Comparison of ENCODE assay signal across 8 mouse cellular contexts in the genomic region with DNA sequence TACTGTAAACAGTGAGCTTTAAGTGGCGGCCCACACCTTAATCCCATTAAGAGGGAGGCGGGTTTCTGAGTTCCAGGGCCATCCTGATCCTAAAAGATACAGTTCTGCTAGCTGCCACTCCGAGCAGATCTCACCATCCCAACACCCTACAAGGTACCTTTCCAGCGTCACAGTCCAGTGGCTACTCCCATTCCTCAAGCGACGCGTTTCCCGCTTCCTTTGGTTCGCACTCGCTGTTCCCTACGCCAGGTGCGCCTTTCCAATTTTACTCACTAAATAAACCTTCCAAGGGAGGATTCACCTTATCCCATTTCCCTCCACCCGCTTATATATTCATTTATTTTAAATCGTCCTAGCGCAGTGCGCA. TPM values are rescaled to one million over a fixed set of nuclear protein-coding genes. Genes with fewer than 3 reads are reported as not detected.
DNase-seq lines count a peak whose midpoint lies in the region; ATAC-seq and TF ChIP-seq lines count a peak whose summit lies in the region.

No protein-coding gene starts in this region.

- no peak for TF ChIP-seq CTCF in MEL (IDR thresholded peaks at IDR 0.05 in 2 of 3, conservative IDR thresholded peaks at IDR 0.05 in 1 of 3; ENCODE audit: control insufficient read depth in 1 of 3, insufficient read depth in 1 of 3, low read depth in 2 of 3, low read length in 3 of 3, poor library complexity in 1 of 3, severe bottlenecking in 1 of 3)

- peak overlapping the region; percentile 70 for H3K27ac ChIP-seq in heart, embryonic 15.5 days
- peak overlapping the region; percentile 84 for H3K27ac ChIP-seq in MEL (ENCODE audit: control insufficient read depth, low read depth, low read length)
- H3K27ac ChIP-seq in hindbrain, embryonic 10.5 days: peak overlapping the region; percentile 97
- peak overlapping the region; percentile 97 for H3K27ac ChIP-seq in midbrain, embryonic 10.5 days (replicated peaks)

- H3K4me2 ChIP-seq in heart, embryonic 15.5 days: peak overlapping the region; percentile 89

- TF ChIP-seq EP300 in MEL (IDR thresholded peaks at IDR 0.05; ENCODE audit: low read depth in 1 of 2, low read length in 2 of 2): no peak

- H3K4me3 ChIP-seq in heart, embryonic 15.5 days: peak overlapping the region; percentile 85
- peak overlapping the region; percentile 82 to 88 for H3K4me3 ChIP-seq in MEL (ENCODE audit: control insufficient read depth in 1 of 2, insufficient read depth in 1 of 2, low read depth in 2 of 2, low read length in 2 of 2)
- peak overlapping the region; percentile 81 for H3K4me3 ChIP-seq in hindbrain, embryonic 10.5 days
- H3K4me3 ChIP-seq in midbrain, embryonic 10.5 days: peak overlapping the region; percentile 80

- WGBS in heart, embryonic 15.5 days: 0% methylated on average over 16 of the region's 16 CpGs
- WGBS in hindbrain, embryonic 10.5 days: under 1% methylated on average over 16 of the region's 16 CpGs
- under 1% methylated on average over 16 of the region's 16 CpGs for WGBS in midbrain, embryonic 10.5 days

- no peaks in the 10 kb centered on the region for H3K27me3 ChIP-seq in heart, embryonic 15.5 days
- no peaks in the 10 kb centered on the region for H3K27me3 ChIP-seq in MEL (ENCODE audit: control insufficient read depth in 1 of 2, insufficient read depth in 2 of 2, low read length in 2 of 2)
- no peaks in the 10 kb centered on the region for H3K27me3 ChIP-seq in hindbrain, embryonic 10.5 days (ENCODE audit: insufficient read depth, poor library complexity, severe bottlenecking)
- no peaks in the 10 kb centered on the region for H3K27me3 ChIP-seq in midbrain, embryonic 10.5 days (ENCODE audit: low read depth, poor library complexity, severe bottlenecking)

- no peak for ATAC-seq in heart, embryonic 15.5 days (replicated peaks; ENCODE audit: insufficient number of reproducible peaks, insufficient read depth, low FRiP score, low read depth)
- no peak for ATAC-seq in activated CD4-positive, CD25-positive, alpha-beta regulatory T cell, adult 4 months

- intact Hi-C loops in heart, postnatal 10 days (cut with DNase I): loop anchor here (5.0 to 10.0 kb wide), 3 partner anchors 158 to 444 kb away; partner anchors contain the start of genes Mboat7 and Tsen34

- peaks cover 32% of the 10 kb centered on the region for H3K79me2 ChIP-seq in MEL (ENCODE audit: control insufficient read depth, insufficient read depth, low read length, poor library complexity)

- TF ChIP-seq RAD21 in MEL (IDR thresholded peaks at IDR 0.05; ENCODE audit: low read depth, low read length): no peak

- H3K36me3 ChIP-seq in heart, embryonic 15.5 days: peaks cover 31% of the 10 kb centered on the region
- H3K36me3 ChIP-seq in MEL (ENCODE audit: control insufficient read depth in 1 of 2, insufficient read depth in 2 of 2, low read length in 2 of 2): peaks cover 1 to 11% of the 10 kb centered on the region in 2 experiments
- H3K36me3 ChIP-seq in hindbrain, embryonic 10.5 days: peaks cover 60% of the 10 kb centered on the region
- H3K36me3 ChIP-seq in midbrain, embryonic 10.5 days: peaks cover 61% of the 10 kb centered on the region

- DNase-seq in heart, postnatal 10 days: no peak
- no peak for DNase-seq in MEL (ENCODE audit: low read depth, low spot score)
- DNase-seq in hindbrain, embryonic 10.5 days (ENCODE audit: low spot score): no peak
- no peak for DNase-seq in midbrain, embryonic 10.5 days (ENCODE audit: low spot score)
- DNase-seq in left cerebral cortex, adult 18-20 months (ENCODE audit: low spot score in 2 of 2): no peak
- no peak for DNase-seq in left cerebral cortex, adult 11 months (ENCODE audit: low spot score)

- peaks cover 19% of the 10 kb centered on the region for H3K4me1 ChIP-seq in heart, embryonic 15.5 days (replicated peaks)
- peaks cover 0 to 13% of the 10 kb centered on the region in 2 experiments; a peak in 3 of 4 replicates for H3K4me1 ChIP-seq in MEL (ENCODE audit: control insufficient read depth in 1 of 2, insufficient read depth in 2 of 2, low read length in 2 of 2)
- peaks cover 20% of the 10 kb centered on the region for H3K4me1 ChIP-seq in hindbrain, embryonic 10.5 days (replicated peaks)
- H3K4me1 ChIP-seq in midbrain, embryonic 10.5 days: peaks cover 26% of the 10 kb centered on the region

- H3K9me3 ChIP-seq in heart, embryonic 15.5 days (replicated peaks): no peaks in the 10 kb centered on the region
- no peaks in the 10 kb centered on the region for H3K9me3 ChIP-seq in MEL (replicated peaks; ENCODE audit: insufficient read depth, low read length)
- H3K9me3 ChIP-seq in hindbrain, embryonic 10.5 days: no peaks in the 10 kb centered on the region
- no peaks in the 10 kb centered on the region for H3K9me3 ChIP-seq in midbrain, embryonic 10.5 days (replicated peaks)

- no peak for TF ChIP-seq POLR2A in MEL (IDR thresholded peaks at IDR 0.05; ENCODE audit: control insufficient read depth in 1 of 2, insufficient read depth in 1 of 2, low read depth in 1 of 2, low read length in 2 of 2, poor library complexity in 1 of 2)

- peak overlapping the region; percentile 63 for H3K9ac ChIP-seq in heart, embryonic 15.5 days
- H3K9ac ChIP-seq in MEL (ENCODE audit: control insufficient read depth, low read depth, low read length, poor library complexity, severe bottlenecking): peak overlapping the region; percentile 72

TF ChIP-seq in MEL, 35 proteins besides CTCF, POLR2A, EP300 and RAD21 (continues in another document):
- TF ChIP-seq RCOR1 (IDR thresholded peaks at IDR 0.05; ENCODE audit: low read depth, low read length) (no peak), POLR2AphosphoS5 (IDR thresholded peaks at IDR 0.05; ENCODE audit: borderline replicate concordance, low read depth, low read length) (no peak), USF1 (IDR thresholded peaks at IDR 0.05; ENCODE audit: low read depth, low read length) (no peak), TAL1 (IDR thresholded peaks at IDR 0.05; ENCODE audit: low read length) (no peak), MYC (IDR thresholded peaks at IDR 0.05; ENCODE audit: low read depth, low read length) (no peak), GATA1 (IDR thresholded peaks at IDR 0.05; ENCODE audit: low read depth, low read length) (no peak), CHD2 (IDR thresholded peaks at IDR 0.05; ENCODE audit: low read length) (no peak), ZNF384 (IDR thresholded peaks at IDR 0.05; ENCODE audit: low read depth, low read length) (no peak), NELFE (IDR thresholded peaks at IDR 0.05; ENCODE audit: low read depth, low read length) (no peak), NRF1 (IDR thresholded peaks at IDR 0.05; ENCODE audit: insufficient read depth, low read depth, low read length, poor library complexity, severe bottlenecking) (no peak), HCFC1 (IDR thresholded peaks at IDR 0.05; ENCODE audit: low read depth, low read length) (no peak), MAX (IDR thresholded peaks at IDR 0.05; ENCODE audit: low read length) (no peak)

RNA-seq across cellular contexts. Expression of gene Leng8, which starts 0.5 kb away (rescaled TPM):
- 43.7 and 65.8 TPM in 2 replicates for polyA plus RNA-seq in heart, embryonic 15.5 days (2015; fragmentation: Nextera tagmentation; extraction: Ambion mirVana)
- total RNA-seq in heart, postnatal 10 days (2021): 10 to 100 TPM; 57.3 to 57.9 TPM
- total RNA-seq in MEL (2012; rRNA removed): 28.2 and 29.6 TPM in 2 replicates
- 10 to 100 TPM in 1 of 2 experiments, not detected in 1; 89.9 TPM for polyA plus RNA-seq in MEL (2012; ENCODE audit: insufficient read depth in 1 of 2, insufficient read length in 2 of 2, low read depth in 1 of 2, low replicate concordance in 2 of 2, missing spikeins in 1 of 2)
- 68.7 and 91.4 TPM in 2 replicates for polyA plus RNA-seq in hindbrain, embryonic 10.5 days (2016; fragmentation: Nextera tagmentation; extraction: Ambion mirVana)
- polyA plus RNA-seq in midbrain, embryonic 10.5 days (2016; fragmentation: Nextera tagmentation; extraction: Ambion mirVana): 63.1 and 82.0 TPM in 2 replicates
- total RNA-seq in left cerebral cortex, adult 18-20 months (2021): 100 to 1,000 TPM; 125 to 149 TPM
- polyA plus RNA-seq in activated CD4-positive, CD25-positive, alpha-beta regulatory T cell, adult 4 months (2017; shearing (Covaris generic)): 10 to 100 TPM; 26.1 to 29.3 TPM

RNA-seq across cellular contexts. Expression of gene Leng9, which starts 13.8 kb away (rescaled TPM):
- polyA plus RNA-seq in heart, embryonic 15.5 days (2015; fragmentation: Nextera tagmentation; extraction: Ambion mirVana): 2.8 and 3.3 TPM in 2 replicates
- total RNA-seq in heart, postnatal 10 days (2021): 1 to 10 TPM; 2.8 to 3.2 TPM
- 1.0 and 1.5 TPM in 2 replicates for total RNA-seq in MEL (2012; rRNA removed)
- 1 to 10 TPM in 1 of 2 experiments, not detected in 1; 1.7 TPM for polyA plus RNA-seq in MEL (2012; ENCODE audit: insufficient read depth in 1 of 2, insufficient read length in 2 of 2, low read depth in 1 of 2, low replicate concordance in 2 of 2, missing spikeins in 1 of 2)
- polyA plus RNA-seq in hindbrain, embryonic 10.5 days (2016; fragmentation: Nextera tagmentation; extraction: Ambion mirVana): 1.6 and 2.5 TPM in 2 replicates
- 1.4 and 1.9 TPM in 2 replicates for polyA plus RNA-seq in midbrain, embryonic 10.5 days (2016; fragmentation: Nextera tagmentation; extraction: Ambion mirVana)
- 1 to 10 TPM; 6.0 to 6.9 TPM for total RNA-seq in left cerebral cortex, adult 18-20 months (2021)
- polyA plus RNA-seq in activated CD4-positive, CD25-positive, alpha-beta regulatory T cell, adult 4 months (2017; shearing (Covaris generic)): 1 to 10 TPM; 5.5 to 6.1 TPM

RNA-seq across cellular contexts. Expression of gene Ttyh1, which starts 17.2 kb away (rescaled TPM):
- polyA plus RNA-seq in heart, embryonic 15.5 days (2015; fragmentation: Nextera tagmentation; extraction: Ambion mirVana): 1.2 and 1.7 TPM in 2 replicates
- 1 to 10 TPM; 1.4 to 2.3 TPM for total RNA-seq in heart, postnatal 10 days (2021)
- total RNA-seq in MEL (2012; rRNA removed): 0.15 and 0.20 TPM in 2 replicates
- under 1 TPM in 1 of 2 experiments, not detected in 1; 0.26 TPM for polyA plus RNA-seq in MEL (2012; ENCODE audit: insufficient read depth in 1 of 2, insufficient read length in 2 of 2, low read depth in 1 of 2, low replicate concordance in 2 of 2, missing spikeins in 1 of 2)
- 31.2 and 67.4 TPM in 2 replicates for polyA plus RNA-seq in hindbrain, embryonic 10.5 days (2016; fragmentation: Nextera tagmentation; extraction: Ambion mirVana)
- polyA plus RNA-seq in midbrain, embryonic 10.5 days (2016; fragmentation: Nextera tagmentation; extraction: Ambion mirVana): 21.9 and 45.3 TPM in 2 replicates
- total RNA-seq in left cerebral cortex, adult 18-20 months (2021): 100 to 1,000 TPM; 597 TPM
- under 1 TPM; 0.45 to 0.53 TPM for polyA plus RNA-seq in activated CD4-positive, CD25-positive, alpha-beta regulatory T cell, adult 4 months (2017; shearing (Covaris generic))

RNA-seq across cellular contexts. Expression of gene Cdc42ep5, which starts 28.3 kb away (rescaled TPM):
- 25.6 and 30.9 TPM in 2 replicates for polyA plus RNA-seq in heart, embryonic 15.5 days (2015; fragmentation: Nextera tagmentation; extraction: Ambion mirVana)
- total RNA-seq in heart, postnatal 10 days (2021): 10 to 100 TPM; 11.6 to 12.3 TPM
- total RNA-seq in MEL (2012; rRNA removed): not detected in 2 replicates
- under 1 TPM in 1 of 2 experiments, not detected in 1; 0.24 TPM for polyA plus RNA-seq in MEL (2012; ENCODE audit: insufficient read depth in 1 of 2, insufficient read length in 2 of 2, low read depth in 1 of 2, low replicate concordance in 2 of 2, missing spikeins in 1 of 2)
- polyA plus RNA-seq in hindbrain, embryonic 10.5 days (2016; fragmentation: Nextera tagmentation; extraction: Ambion mirVana): 16.9 and 23.5 TPM in 2 replicates
- 18.1 and 20.1 TPM in 2 replicates for polyA plus RNA-seq in midbrain, embryonic 10.5 days (2016; fragmentation: Nextera tagmentation; extraction: Ambion mirVana)
- total RNA-seq in left cerebral cortex, adult 18-20 months (2021): 1 to 10 TPM; 3.6 to 4.1 TPM
- polyA plus RNA-seq in activated CD4-positive, CD25-positive, alpha-beta regulatory T cell, adult 4 months (2017; shearing (Covaris generic)): not detected
